Mouse (Mus musculus) cerebellum, adult 2 months (tissue): ENCODE measurements around the gene Zfpl1.

Experiments
- CTCF ChIP-seq: fragments of 200-500 bp; IDR thresholded peaks from 2 replicates; pipeline ENCODE4 v1.5.1; 2011; ENCODE audit warnings: low read depth, mild to moderate bottlenecking, control low read depth, low read length, moderate library complexity, borderline replicate concordance; ENCODE audit not compliant: insufficient read depth
- POLR2A ChIP-seq: fragments of 200-500 bp; IDR thresholded peaks from 2 replicates; pipeline ENCODE4 v1.6.1; 2011; ENCODE audit warnings: low read length, control low read depth, borderline replicate concordance; ENCODE audit not compliant: insufficient read depth

DNA sequence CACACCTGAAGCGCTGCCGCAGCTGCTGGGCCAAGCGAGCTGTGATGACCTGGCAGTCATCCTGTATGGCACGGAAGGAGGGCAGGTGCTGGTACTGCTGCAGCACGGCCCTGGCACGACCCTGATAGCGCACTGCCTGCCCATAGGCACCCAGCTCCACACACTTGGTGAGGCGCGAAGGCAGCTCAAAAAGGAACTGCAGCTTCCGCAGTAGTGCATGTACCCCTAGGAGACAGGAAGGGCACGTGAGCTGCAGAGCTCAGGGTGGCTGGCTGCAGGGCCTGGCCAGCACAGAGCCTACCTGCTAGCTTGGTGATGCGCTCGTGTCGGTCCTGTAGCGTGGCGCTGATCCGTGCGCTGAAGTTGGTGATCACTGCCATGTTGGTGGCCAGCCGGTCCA, 13.5 kb downstream of the Zfpl1 start:
- TF ChIP-seq CTCF (no peak), POLR2A (no peak)
